Mouse (Mus musculus): ENCODE measurements around the gene Zfp53. TPM values are rescaled to one million over a fixed set of nuclear protein-coding genes. Genes with fewer than 3 reads are reported as not detected.

Zfp53 gene
- total and polyA plus RNA-seq, 2 experiments from 2014 or later: 1.5 to 8.9 TPM

DNA sequence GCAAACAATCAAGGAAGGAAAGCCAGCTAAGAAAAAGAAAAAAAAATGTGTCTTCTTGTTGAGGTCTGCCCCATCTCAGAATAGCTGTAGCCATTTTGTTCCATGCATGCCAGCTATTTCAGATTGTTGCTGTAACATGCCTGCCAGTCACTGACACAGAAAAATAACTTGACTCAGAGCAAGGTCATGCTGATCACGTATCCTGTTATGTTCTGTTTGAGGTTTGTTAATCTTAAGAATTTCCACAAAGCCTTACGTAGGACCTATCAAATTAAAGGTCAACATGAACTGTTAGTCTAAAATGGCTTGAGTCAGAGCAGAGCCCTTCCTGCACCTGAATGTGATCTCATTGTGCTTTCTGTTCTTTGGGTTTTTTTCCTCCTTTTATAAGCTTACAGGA, 47.9 kb downstream of the Zfp53 start:
- Histone ChIP-seq H3K27ac (ENCODE audit: low read depth, low read length) (no peak overlapping the region), H3K4me2 (ENCODE audit: low read depth, low read length, poor library complexity, severe bottlenecking) (no peak overlapping the region), H3K27me3 (ENCODE audit: insufficient read depth, low read length) (no peaks in the 10 kb centered on the region), H3K4me1 (ENCODE audit: insufficient read depth, low read length) (peaks cover 5% of the 10 kb centered on the region; the same call in 1 of the 2 replicates), H3K9me3 (ENCODE audit: low read length) (no peaks in the 10 kb centered on the region), H3K9ac (replicated peaks; ENCODE audit: low read length, poor library complexity, severe bottlenecking) (no peak overlapping the region), H3K36me3 (ENCODE audit: insufficient read depth, low read length) (no peaks in the 10 kb centered on the region), H3K4me3 (ENCODE audit: low read depth, low read length) (no peak overlapping the region)
- TF ChIP-seq CTCF (IDR thresholded peaks at IDR 0.05): no peak
- ATAC-seq (ENCODE audit: low FRiP score): no peak
- WGBS: 78% methylated on average over 2 of the region's 2 CpGs
- DNase-seq (ENCODE audit: low spot score): no peak

DNA sequence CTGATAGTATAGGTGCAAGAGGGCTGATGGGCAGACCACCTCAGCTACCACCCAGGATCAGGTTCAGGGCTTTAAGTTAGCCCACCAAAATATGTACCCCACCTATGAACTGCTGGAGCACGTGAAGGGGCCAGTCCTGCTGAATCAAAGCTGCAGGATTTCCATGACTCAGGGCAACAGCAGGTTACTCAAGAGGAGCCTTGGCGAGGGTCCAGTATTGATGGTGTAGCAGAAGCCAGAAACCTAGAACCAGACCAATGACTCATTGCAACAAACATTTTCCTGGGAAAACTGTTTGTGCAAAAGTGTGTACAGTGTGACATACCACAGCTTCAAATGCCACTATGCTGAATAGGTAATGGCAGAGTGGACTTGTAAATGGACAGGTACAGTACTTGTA, 69.0 kb downstream of the Zfp53 start:
- Histone ChIP-seq H3K27me3 (ENCODE audit: insufficient read depth, low read length) (no peaks in the 10 kb centered on the region), H3K9ac (replicated peaks; ENCODE audit: low read length, poor library complexity, severe bottlenecking) (no peak overlapping the region), H3K4me2 (ENCODE audit: low read depth, low read length, poor library complexity, severe bottlenecking) (no peak overlapping the region), H3K4me3 (ENCODE audit: low read depth, low read length) (no peak overlapping the region), H3K36me3 (ENCODE audit: insufficient read depth, low read length) (peaks cover 5% of the 10 kb centered on the region; the same call in 1 of the 2 replicates), H3K9me3 (ENCODE audit: low read length) (no peaks in the 10 kb centered on the region), H3K27ac (ENCODE audit: low read depth, low read length) (no peak overlapping the region), H3K4me1 (ENCODE audit: insufficient read depth, low read length) (no peaks in the 10 kb centered on the region)
- WGBS: 86% methylated on average over 2 of the region's 2 CpGs
- ATAC-seq (ENCODE audit: low FRiP score) (no peak), DNase-seq (ENCODE audit: low spot score) (no peak)
- TF ChIP-seq CTCF (IDR thresholded peaks at IDR 0.05): no peak

Other genes with a start within 250 kb of the Zfp53 start
- not detected in 2 replicates for gene Vmn1r235, start 232.6 kb upstream of the Zfp53 start, total RNA-seq (2014; rRNA removed)
- not detected in 2 replicates for gene Vmn1r235, start 232.6 kb upstream of the Zfp53 start, polyA plus RNA-seq (2015; fragmentation: Nextera tagmentation; extraction: Ambion mirVana)
- gene Vmn1r236, start 206.1 kb upstream of the Zfp53 start, total RNA-seq (2014; rRNA removed): not detected in 2 replicates
- gene Vmn1r236, start 206.1 kb upstream of the Zfp53 start, polyA plus RNA-seq (2015; fragmentation: Nextera tagmentation; extraction: Ambion mirVana): not detected in 2 replicates
- gene Vmn1r237, start 177.1 kb upstream of the Zfp53 start, total RNA-seq (2014; rRNA removed): not detected in 2 replicates
- gene Vmn1r237, start 177.1 kb upstream of the Zfp53 start, polyA plus RNA-seq (2015; fragmentation: Nextera tagmentation; extraction: Ambion mirVana): not detected in 2 replicates
- gene Zfp677, start 105.2 kb upstream of the Zfp53 start, total RNA-seq (2014; rRNA removed): 2.1 and 5.7 TPM in 2 replicates
- gene Zfp677, start 105.2 kb upstream of the Zfp53 start, polyA plus RNA-seq (2015; fragmentation: Nextera tagmentation; extraction: Ambion mirVana): 2.1 and 2.3 TPM in 2 replicates
- 3.7 and 5.4 TPM in 2 replicates for gene Zfp54, start 65.8 kb upstream of the Zfp53 start, total RNA-seq (2014; rRNA removed)
- 2.3 and 2.8 TPM in 2 replicates for gene Zfp54, start 65.8 kb upstream of the Zfp53 start, polyA plus RNA-seq (2015; fragmentation: Nextera tagmentation; extraction: Ambion mirVana)
- gene Zfp51, start 38.6 kb upstream of the Zfp53 start, total RNA-seq (2014; rRNA removed): 5.5 and 6.4 TPM in 2 replicates
- gene Zfp51, start 38.6 kb upstream of the Zfp53 start, polyA plus RNA-seq (2015; fragmentation: Nextera tagmentation; extraction: Ambion mirVana): 5.9 and 6.9 TPM in 2 replicates
- gene Zfp52, start 46.5 kb downstream of the Zfp53 start, total RNA-seq (2014; rRNA removed): 2.9 and 4.1 TPM in 2 replicates
- 1.9 and 2.1 TPM in 2 replicates for gene Zfp52, start 46.5 kb downstream of the Zfp53 start, polyA plus RNA-seq (2015; fragmentation: Nextera tagmentation; extraction: Ambion mirVana)
- gene Zfp948, start 78.0 kb downstream of the Zfp53 start, total RNA-seq (2014; rRNA removed): 11.5 and 13.5 TPM in 2 replicates
- 15.7 and 18.5 TPM in 2 replicates for gene Zfp948, start 78.0 kb downstream of the Zfp53 start, polyA plus RNA-seq (2015; fragmentation: Nextera tagmentation; extraction: Ambion mirVana)
- 5.4 and 8.0 TPM in 2 replicates for gene Zfp983, start 161.6 kb downstream of the Zfp53 start, total RNA-seq (2014; rRNA removed)
- 5.6 and 7.4 TPM in 2 replicates for gene Zfp983, start 161.6 kb downstream of the Zfp53 start, polyA plus RNA-seq (2015; fragmentation: Nextera tagmentation; extraction: Ambion mirVana)
- not detected in 2 replicates for gene Gm10226, start 202.9 kb downstream of the Zfp53 start, total RNA-seq (2014; rRNA removed)
- 7.2 and 7.7 TPM in 2 replicates for gene Gm10226, start 202.9 kb downstream of the Zfp53 start, polyA plus RNA-seq (2015; fragmentation: Nextera tagmentation; extraction: Ambion mirVana)
- gene Zfp760, start 218.7 kb downstream of the Zfp53 start, total RNA-seq (2014; rRNA removed): 6.0 and 6.8 TPM in 2 replicates
- gene Zfp760, start 218.7 kb downstream of the Zfp53 start, polyA plus RNA-seq (2015; fragmentation: Nextera tagmentation; extraction: Ambion mirVana): 3.9 and 4.1 TPM in 2 replicates
- gene Zfp229, start 241.8 kb downstream of the Zfp53 start, total RNA-seq (2014; rRNA removed): 11.7 and 15.3 TPM in 2 replicates
- gene Zfp229, start 241.8 kb downstream of the Zfp53 start, polyA plus RNA-seq (2015; fragmentation: Nextera tagmentation; extraction: Ambion mirVana): 6.3 and 7.5 TPM in 2 replicates